Mouse (Mus musculus): ENCODE results near the gene Slc25a18.
"Not testable (repeated sequence)": the region's sequence is repeated elsewhere in the genome, so short reads cannot be mapped to it uniquely, and the experiment has no call there.

The Slc25a18 gene

GRCm38 (mm10) chr6:120798905-120799304, 25.5 kb downstream of the Slc25a18 start:
- DNase-seq, result no peak

- DNase-seq, result no peak
Observed at GRCm38 (mm10) chr6:120799581-120800041, 26.2 kb downstream of the Slc25a18 start.

- no peak for DNase-seq
Observed at GRCm38 (mm10) chr6:120806999-120807737, 33.8 kb downstream of the Slc25a18 start.

- DNase-seq, result no peak
Observed at GRCm38 (mm10) chr6:120807738-120808081, 34.3 kb downstream of the Slc25a18 start.

GRCm38 (mm10) chr6:120811999-120812398, 38.6 kb downstream of the Slc25a18 start:
- DNase-seq, result not testable (repeated sequence)

- DNase-seq, result no peak
Observed at GRCm38 (mm10) chr6:120819294-120819693, 45.9 kb downstream of the Slc25a18 start.

- no peak for DNase-seq
Observed at GRCm38 (mm10) chr6:120820144-120820543, 46.8 kb downstream of the Slc25a18 start.

GRCm38 (mm10) chr6:120820941-120821340, 47.6 kb downstream of the Slc25a18 start:
- no peak for DNase-seq

GRCm38 (mm10) chr6:120821715-120822114, 48.3 kb downstream of the Slc25a18 start:
- no peak for DNase-seq

- DNase-seq, result peak; percentile 98
Observed at GRCm38 (mm10) chr6:120822307-120822928, 49.0 kb downstream of the Slc25a18 start, which contains the start of gene Atp6v1e1. Atp6v1e1 (minus strand) TSS chr6:120822793.

GRCm38 (mm10) chr6:120822937-120823614, 49.7 kb downstream of the Slc25a18 start:
- peak; percentile 40 for DNase-seq

GRCm38 (mm10) chr6:120830056-120830455, 56.7 kb downstream of the Slc25a18 start:
- DNase-seq, result no peak

- DNase-seq, result no peak
Observed at GRCm38 (mm10) chr6:120830866-120831608, 57.7 kb downstream of the Slc25a18 start.

- DNase-seq, result no peak
Observed at GRCm38 (mm10) chr6:120832097-120832496, 58.7 kb downstream of the Slc25a18 start.

- DNase-seq, result no peak
Observed at GRCm38 (mm10) chr6:120834766-120835321, 61.5 kb downstream of the Slc25a18 start.

- DNase-seq, result peak; percentile 95
Observed at GRCm38 (mm10) chr6:120835474-120836374, 62.3 kb downstream of the Slc25a18 start, which contains the start of gene Bcl2l13. Bcl2l13 (plus strand) TSS chr6:120836212.

- DNase-seq, result no peak
Observed at GRCm38 (mm10) chr6:120836389-120837151, 63.2 kb downstream of the Slc25a18 start.

- DNase-seq, result no peak
Observed at GRCm38 (mm10) chr6:120837152-120837530, 63.8 kb downstream of the Slc25a18 start.

- no peak for DNase-seq
Observed at GRCm38 (mm10) chr6:120840258-120840657, 66.9 kb downstream of the Slc25a18 start.

- no peak for DNase-seq
Observed at GRCm38 (mm10) chr6:120841754-120842153, 68.4 kb downstream of the Slc25a18 start.
